Mouse (Mus musculus) limb, embryonic 15.5 days (tissue): ENCODE measurements around the gene Zc3h12a. TPM values are rescaled to one million over a fixed set of nuclear protein-coding genes. Genes with fewer than 3 reads are reported as not detected.

Source experiments
- ATAC-seq: fragments of 200-750 bp; cut with Nextera tagmentation; 2 replicates; pipeline ENCODE4 v1.8.0; 2017; ENCODE audit warnings: low read depth, moderate TSS enrichment; ENCODE audit not compliant: insufficient number of reproducible peaks, low FRiP score, low TSS enrichment
- H3K27ac ChIP-seq: fragments of 300-500 bp; sonication (generic); 2 replicates; pipeline ENCODE4 v1.5.1; 2015; ENCODE audit warnings: moderate library complexity, mild to moderate bottlenecking, inconsistent platforms
- H3K27me3 ChIP-seq: fragments of 300-500 bp; sonication (generic); 2 replicates; pipeline ENCODE4 v1.6.1; 2015; ENCODE audit warnings: inconsistent platforms
- H3K36me3 ChIP-seq: fragments of 300-500 bp; sonication (generic); 2 replicates; pipeline ENCODE4 v1.6.1; 2015; ENCODE audit warnings: inconsistent platforms
- H3K4me1 ChIP-seq: fragments of 300-500 bp; sonication (generic); 2 replicates; pipeline ENCODE4 v1.6.1; 2015; ENCODE audit warnings: inconsistent platforms
- H3K4me2 ChIP-seq: fragments of 300-500 bp; sonication (generic); 2 replicates; pipeline ENCODE4 v1.6.1; 2015; ENCODE audit warnings: mild to moderate bottlenecking, inconsistent platforms
- H3K4me3 ChIP-seq: fragments of 300-500 bp; sonication (generic); 2 replicates; pipeline ENCODE4 v1.5.1; 2015; ENCODE audit warnings: mild to moderate bottlenecking, inconsistent platforms
- H3K9ac ChIP-seq: fragments of 300-500 bp; sonication (generic); 2 replicates; pipeline ENCODE4 v1.6.1; 2015; ENCODE audit warnings: inconsistent platforms
- H3K9me3 ChIP-seq: fragments of 300-500 bp; sonication (generic); 2 replicates; pipeline ENCODE4 v1.6.1; 2016; ENCODE audit warnings: inconsistent platforms
- WGBS: fragments of 180-500 bp; shearing (Covaris S2); methylation state at CpG from one replicate; pipeline ENCODE4 v1.1.7; 2015; 5-methylcytosine and 5-hydroxymethylcytosine counted together
- polyA plus RNA-seq: library from polyadenylated mRNA; unstranded; fragments of >200 nt; fragmentation: Nextera tagmentation; extraction: Ambion mirVana; gene quantifications from 2 replicates; pipeline ENCODE4 v1.2.1, GENCODE M21; 2015

The Zc3h12a gene
- polyA plus RNA-seq, 1 experiment from 2014 or later = 1.8 TPM

GRCm38 (mm10) chr4:125124424-125125209 lies 3.0 kb downstream of the Zc3h12a start:
- H3K36me3 ChIP-seq = peaks cover 8% of the 10 kb centered on the region; the same call in 1 of the 2 replicates
- H3K27me3 ChIP-seq = peaks cover 8% of the 10 kb centered on the region
- H3K9ac ChIP-seq = no peak overlapping the region
- H3K27ac ChIP-seq = peak overlapping the region; percentile 14; the same call in 1 of the 2 replicates
- ATAC-seq = no peak
- H3K9me3 ChIP-seq = no peaks in the 10 kb centered on the region
- peaks cover 36% of the 10 kb centered on the region for H3K4me1 ChIP-seq
- peak overlapping the region; percentile 6; the same call in 1 of the 2 replicates for H3K4me2 ChIP-seq
- H3K4me3 ChIP-seq = no peak overlapping the region; the same call in 1 of the 2 replicates
- WGBS = 38% methylated on average over 7 of the region's 7 CpGs

GRCm38 (mm10) chr4:125123279-125123671 lies 4.4 kb downstream of the Zc3h12a start:
- peak overlapping the region; percentile 65 for H3K27ac ChIP-seq
- H3K9ac ChIP-seq = no peak overlapping the region
- 0 out of 2 replicates have a peak overlapping the region, but pooled peaks have one; percentile 24 for H3K4me2 ChIP-seq
- no peak overlapping the region for H3K4me3 ChIP-seq
- peaks cover 36% of the 10 kb centered on the region for H3K4me1 ChIP-seq
- 0 out of 2 replicates have a peak, but pooled peaks cover under 1% of the 10 kb centered on the region for H3K27me3 ChIP-seq
- no peak for ATAC-seq
- no peaks in the 10 kb centered on the region for H3K9me3 ChIP-seq
- H3K36me3 ChIP-seq = peaks cover 10% of the 10 kb centered on the region; the same call in 1 of the 2 replicates
- 68% methylated on average over 7 of the region's 7 CpGs for WGBS

GRCm38 (mm10) chr4:125122431-125123278 lies 5.0 kb downstream of the Zc3h12a start:
- Histone ChIP-seq H3K27ac (peak overlapping the region; percentile 65), H3K36me3 (peaks cover 10% of the 10 kb centered on the region; the same call in 1 of the 2 replicates), H3K4me3 (no peak overlapping the region), H3K27me3 (no peaks in the 10 kb centered on the region), H3K9me3 (no peaks in the 10 kb centered on the region), H3K9ac (no peak overlapping the region), H3K4me1 (peaks cover 32% of the 10 kb centered on the region), H3K4me2 (0 out of 2 replicates have a peak overlapping the region, but pooled peaks have one; percentile 24)
- WGBS = 18% methylated on average over 16 of the region's 16 CpGs
- no peak for ATAC-seq

DNA sequence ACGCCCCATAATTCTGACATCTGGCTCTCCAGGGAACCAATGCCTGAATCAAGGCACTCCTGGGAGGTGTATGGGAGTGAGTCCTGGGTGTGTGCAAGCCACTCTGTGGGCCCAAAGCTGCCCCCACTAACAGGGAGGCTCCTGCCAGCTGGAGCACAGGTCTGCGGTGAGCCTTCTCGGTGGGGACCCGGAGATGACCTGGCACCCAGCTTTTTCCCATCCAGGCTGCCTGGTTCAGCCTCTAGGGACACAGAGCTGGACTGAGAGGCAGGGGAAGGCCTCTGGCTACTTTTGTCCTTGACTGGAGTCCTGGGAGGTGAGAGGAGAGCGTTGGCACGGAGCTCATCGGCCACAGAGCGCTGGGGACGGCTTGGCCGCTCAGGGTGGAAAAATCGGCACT lies 7.9 kb downstream of the Zc3h12a start:
- Histone ChIP-seq H3K27me3 (no peaks in the 10 kb centered on the region), H3K27ac (no peak overlapping the region), H3K4me1 (peaks cover 39% of the 10 kb centered on the region), H3K36me3 (peaks cover 10% of the 10 kb centered on the region; the same call in 1 of the 2 replicates), H3K9ac (no peak overlapping the region), H3K9me3 (no peaks in the 10 kb centered on the region), H3K4me3 (no peak overlapping the region), H3K4me2 (no peak overlapping the region)
- WGBS = 92% methylated on average over 11 of the region's 11 CpGs
- ATAC-seq = no peak

DNA sequence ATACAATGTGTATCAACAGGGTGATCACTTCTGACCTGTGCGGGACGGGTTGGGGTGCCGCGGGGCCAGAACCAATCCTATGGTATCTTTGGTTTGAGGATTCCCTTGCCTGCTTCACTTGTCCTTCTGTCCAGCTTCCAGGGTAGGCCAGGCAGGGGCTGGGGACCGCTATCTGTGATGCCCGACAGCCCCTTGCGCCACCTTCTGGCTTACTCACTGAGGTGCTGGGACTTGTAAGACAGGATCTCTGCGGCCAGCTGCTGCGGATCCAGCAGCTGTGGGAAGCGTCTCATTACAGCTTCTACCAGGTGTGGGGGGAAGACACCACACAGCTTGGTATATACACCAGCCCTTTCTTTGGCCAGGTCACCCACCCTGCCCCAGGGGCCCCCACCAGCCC lies 8.6 kb downstream of the Zc3h12a start:
- no peak overlapping the region for H3K9ac ChIP-seq
- H3K27ac ChIP-seq = no peak overlapping the region
- 35% methylated on average over 10 of the region's 10 CpGs for WGBS
- peaks cover 10% of the 10 kb centered on the region; the same call in 1 of the 2 replicates for H3K36me3 ChIP-seq
- no peak overlapping the region for H3K4me2 ChIP-seq
- no peaks in the 10 kb centered on the region for H3K9me3 ChIP-seq
- H3K4me3 ChIP-seq = no peak overlapping the region
- no peak for ATAC-seq
- no peaks in the 10 kb centered on the region for H3K27me3 ChIP-seq
- peaks cover 40% of the 10 kb centered on the region for H3K4me1 ChIP-seq

GRCm38 (mm10) chr4:125117902-125118320 lies 9.7 kb downstream of the Zc3h12a start:
- Histone ChIP-seq H3K36me3 (peaks cover 10% of the 10 kb centered on the region; the same call in 1 of the 2 replicates), H3K27me3 (no peaks in the 10 kb centered on the region), H3K4me2 (no peak overlapping the region), H3K9ac (no peak overlapping the region), H3K27ac (no peak overlapping the region), H3K4me1 (peaks cover 33% of the 10 kb centered on the region), H3K9me3 (no peaks in the 10 kb centered on the region), H3K4me3 (no peak overlapping the region)
- WGBS = 74% methylated on average over 7 of the region's 7 CpGs
- no peak for ATAC-seq

DNA sequence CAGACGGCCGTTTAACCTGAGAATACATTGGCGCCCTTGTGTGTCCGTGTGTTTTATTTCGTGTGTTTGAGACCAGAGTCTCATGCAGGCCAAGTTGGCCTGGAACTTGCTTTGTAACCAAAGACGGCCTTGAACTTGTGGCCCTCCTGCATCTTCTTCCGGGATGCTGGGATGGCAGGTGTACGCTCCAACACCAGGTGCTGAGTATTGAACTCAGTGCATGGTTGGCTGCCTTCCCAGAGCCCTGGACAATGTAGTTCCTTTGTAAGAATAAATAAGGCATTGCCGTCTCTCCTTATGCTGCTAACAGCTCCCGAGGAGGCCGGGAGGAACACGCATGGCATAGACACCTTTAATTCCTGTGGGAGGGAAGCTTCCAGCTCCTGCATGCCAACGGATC lies 10.7 kb downstream of the Zc3h12a start:
- no peak for ATAC-seq
- Histone ChIP-seq H3K4me2 (no peak overlapping the region), H3K36me3 (peaks cover 11% of the 10 kb centered on the region; the same call in 1 of the 2 replicates), H3K4me1 (peaks cover 26% of the 10 kb centered on the region), H3K27ac (no peak overlapping the region), H3K27me3 (no peaks in the 10 kb centered on the region), H3K9ac (no peak overlapping the region), H3K9me3 (no peaks in the 10 kb centered on the region), H3K4me3 (no peak overlapping the region)
- 71% methylated on average over 13 of the region's 13 CpGs for WGBS

- Histone ChIP-seq H3K9ac (no peak overlapping the region), H3K27me3 (no peaks in the 10 kb centered on the region), H3K4me3 (no peak overlapping the region), H3K27ac (peak overlapping the region; percentile 40), H3K4me2 (no peak overlapping the region), H3K9me3 (no peaks in the 10 kb centered on the region), H3K4me1 (peaks cover 26% of the 10 kb centered on the region), H3K36me3 (peaks cover 18% of the 10 kb centered on the region; the same call in 1 of the 2 replicates)
- no peak for ATAC-seq
- 57% methylated on average over 9 of the region's 9 CpGs for WGBS
These were observed 11.4 kb downstream of the Zc3h12a start for GRCm38 (mm10) chr4:125116090-125116861.

DNA sequence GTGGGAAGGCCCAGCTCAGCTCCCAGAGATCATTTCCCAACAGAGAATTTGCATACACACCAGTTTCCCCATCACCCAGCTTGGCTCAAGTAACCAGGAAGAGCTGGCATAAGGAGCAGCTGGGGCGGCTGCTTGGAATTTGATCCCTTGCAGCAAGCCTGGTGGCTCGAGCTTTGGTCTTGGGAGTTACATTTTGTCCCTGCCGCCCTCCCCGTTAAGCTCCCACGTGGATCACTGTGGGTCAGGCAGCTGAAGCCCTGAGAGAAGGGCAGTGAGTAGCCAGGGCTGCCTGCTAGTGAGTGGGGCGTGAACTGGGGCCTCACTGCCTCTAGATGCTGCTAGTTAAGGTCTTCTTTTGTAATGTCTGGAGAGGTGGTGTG lies 11.9 kb downstream of the Zc3h12a start:
- no peaks in the 10 kb centered on the region for H3K27me3 ChIP-seq
- peak overlapping the region; percentile 40 for H3K27ac ChIP-seq
- H3K4me1 ChIP-seq = peaks cover 26% of the 10 kb centered on the region
- H3K4me3 ChIP-seq = no peak overlapping the region
- peaks cover 23% of the 10 kb centered on the region; the same call in 1 of the 2 replicates for H3K36me3 ChIP-seq
- H3K9ac ChIP-seq = no peak overlapping the region
- H3K4me2 ChIP-seq = no peak overlapping the region
- no peak for ATAC-seq
- 25% methylated on average over 6 of the region's 6 CpGs for WGBS
- no peaks in the 10 kb centered on the region for H3K9me3 ChIP-seq

- WGBS = 75% methylated on average over 4 of the region's 4 CpGs
- Histone ChIP-seq H3K9ac (no peak overlapping the region), H3K27me3 (no peaks in the 10 kb centered on the region), H3K4me2 (0 out of 2 replicates have a peak overlapping the region, but pooled peaks have one; percentile 10), H3K4me3 (no peak overlapping the region), H3K27ac (peak overlapping the region; percentile 71), H3K9me3 (no peaks in the 10 kb centered on the region), H3K4me1 (peaks cover 26% of the 10 kb centered on the region), H3K36me3 (peaks cover 25% of the 10 kb centered on the region; the same call in 1 of the 2 replicates)
- ATAC-seq = no peak
These were observed 12.6 kb downstream of the Zc3h12a start for GRCm38 (mm10) chr4:125115081-125115480.

DNA sequence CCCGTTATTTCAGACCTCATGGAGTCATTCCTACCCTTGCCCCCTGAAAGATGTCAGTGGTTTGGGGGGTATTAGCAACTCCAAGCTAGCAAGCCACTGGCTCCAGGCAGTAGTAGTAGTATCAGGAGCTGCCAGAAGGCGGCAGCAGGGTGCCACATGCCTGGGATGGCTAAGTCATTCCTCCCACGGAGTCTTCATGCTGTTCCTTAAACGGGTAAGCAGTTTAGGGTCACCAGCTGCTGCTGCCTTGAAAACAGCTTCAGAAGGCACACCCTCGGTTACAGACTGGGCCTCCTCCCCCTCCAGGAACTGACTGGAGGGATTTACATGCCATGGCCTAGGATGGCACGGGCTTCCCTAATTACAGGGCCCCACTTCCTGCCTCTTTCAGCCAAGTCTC lies 13.0 kb downstream of the Zc3h12a start:
- no peak overlapping the region for H3K4me3 ChIP-seq
- no peaks in the 10 kb centered on the region for H3K27me3 ChIP-seq
- H3K4me2 ChIP-seq = 0 out of 2 replicates have a peak overlapping the region, but pooled peaks have one; percentile 10
- ATAC-seq = peak; percentile 9; the same call in 1 of the 2 replicates
- H3K9ac ChIP-seq = no peak overlapping the region
- H3K36me3 ChIP-seq = peaks cover 25% of the 10 kb centered on the region
- H3K4me1 ChIP-seq = peaks cover 26% of the 10 kb centered on the region
- 5% methylated on average over 6 of the region's 6 CpGs for WGBS
- H3K9me3 ChIP-seq = no peaks in the 10 kb centered on the region
- H3K27ac ChIP-seq = peak overlapping the region; percentile 71
